Mouse (Mus musculus) small intestine, adult 10 weeks (tissue): ENCODE measurements around the gene Htra1. TPM values are rescaled to one million over a fixed set of nuclear protein-coding genes. Genes with fewer than 3 reads are reported as not detected.

Source experiments
- polyA plus RNA-seq: library from polyadenylated mRNA; stranded (reverse); fragments of 350-450 nt; fragmentation: Illumina TruSeq; extraction: RNeasy Lipid Tissue Mini Kit (QIAGEN cat#74804); gene quantifications from one replicate; pipeline ENCODE4 v1.2.3, GENCODE M21; 2014; ENCODE audit warnings: low replicate concordance

Htra1 gene
- 3.8 TPM for polyA plus RNA-seq

GRCm38 (mm10) chr7:130935793-130936471 lies at the start of gene Htra1:
Gene Htra1, plus strand, starts transcription at chr7:130936111.

GRCm38 (mm10) chr7:131031755-131032154 lies 95.8 kb downstream of the Htra1 start, which contains the start of gene Dmbt1:
Gene Dmbt1, plus strand, starts transcription at chr7:131032053.

Other genes starting within 250 kb of the Htra1 start
- not detected for gene Btbd16, start 162.0 kb upstream of the Htra1 start, polyA plus RNA-seq
- 197 TPM for gene Plekha1, start 70.4 kb upstream of the Htra1 start, polyA plus RNA-seq
- 250 TPM for gene Dmbt1, start 95.9 kb downstream of the Htra1 start, polyA plus RNA-seq
- not detected for gene 4933402N03Rik, start 210.2 kb downstream of the Htra1 start, polyA plus RNA-seq
- 0.11 TPM for gene 5430419D17Rik, start 238.3 kb downstream of the Htra1 start, polyA plus RNA-seq